Mouse (Mus musculus) hematopoietic multipotent progenitor cell, adult 10-12 weeks (in vitro differentiated cells): ENCODE results near the gene Lbp. TPM values are rescaled to one million over a fixed set of nuclear protein-coding genes. Genes with fewer than 3 reads are reported as not detected.

Experiments
- polyA plus RNA-seq: library from polyadenylated mRNA; stranded (reverse); fragments of >175 nt; gene quantifications from 2 replicates; pipeline ENCODE4 v1.2.3, GENCODE M21; 2012; ENCODE audit warnings: low replicate concordance

Lbp gene
- 0.40 and 0.66 TPM in 2 replicates for polyA plus RNA-seq

DNA sequence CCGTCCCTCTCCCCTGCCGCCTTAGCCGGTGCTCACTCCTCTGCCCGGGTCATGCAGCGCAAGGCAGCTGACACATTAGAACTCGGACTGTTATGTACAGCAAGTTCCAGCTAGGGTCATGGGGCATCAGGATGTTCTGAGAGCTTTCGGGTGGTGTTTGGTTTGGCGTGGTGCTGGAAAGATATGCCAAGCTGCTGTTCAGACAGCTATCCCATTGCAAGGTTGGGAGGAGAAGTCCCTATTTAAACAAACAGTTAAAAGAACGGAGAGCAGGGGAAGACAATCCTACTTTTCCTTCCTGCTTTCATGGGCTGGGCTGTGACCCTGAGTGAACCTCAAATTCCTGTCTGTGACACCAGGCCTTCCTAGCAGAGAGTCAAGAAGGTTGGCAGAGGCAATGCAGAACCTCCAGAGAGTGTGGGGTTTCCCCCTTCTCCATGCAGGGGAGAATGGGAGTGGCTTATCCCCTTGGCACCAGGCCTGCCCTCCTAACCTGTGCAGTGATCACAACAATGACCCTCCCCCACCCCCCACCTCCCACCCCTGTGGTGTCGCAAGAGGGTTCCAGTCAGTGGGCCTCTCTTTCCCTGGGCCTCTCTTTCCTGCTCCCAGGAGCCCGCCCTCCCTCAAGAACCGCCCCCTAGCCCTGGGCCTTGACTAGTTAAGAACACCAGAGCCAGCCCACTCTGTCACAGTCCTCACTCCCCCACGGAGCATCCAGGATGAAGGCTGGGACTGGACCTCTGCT, at the start of gene Lbp:
Gene Lbp (plus strand): TSS at position 546 of the 748 bp plus-strand sequence.

DNA sequence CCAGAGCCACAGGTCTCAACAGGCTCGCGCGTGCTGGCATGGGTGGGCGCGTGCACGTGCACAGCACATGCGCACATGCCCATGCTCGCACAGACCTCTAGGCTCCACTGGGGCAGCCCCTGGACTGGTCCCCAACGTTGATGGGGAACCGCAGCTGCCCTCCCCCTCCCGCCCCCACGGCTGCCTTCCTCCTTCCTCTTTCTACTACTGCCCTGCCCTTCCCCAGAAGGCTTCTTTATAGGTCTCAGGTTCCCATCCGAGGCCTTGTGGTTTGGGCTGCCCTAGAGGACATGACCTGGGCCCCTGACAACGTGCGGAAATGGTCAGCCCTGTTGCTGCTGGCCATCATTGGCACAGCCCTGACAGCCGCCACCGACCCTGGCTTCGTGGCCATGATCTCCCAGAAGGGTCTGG, 48.3 kb upstream of the Lbp start, which contains the start of gene Bpi:
Gene Bpi (plus strand): TSS at position 90 of the 414 bp plus-strand sequence.

DNA sequence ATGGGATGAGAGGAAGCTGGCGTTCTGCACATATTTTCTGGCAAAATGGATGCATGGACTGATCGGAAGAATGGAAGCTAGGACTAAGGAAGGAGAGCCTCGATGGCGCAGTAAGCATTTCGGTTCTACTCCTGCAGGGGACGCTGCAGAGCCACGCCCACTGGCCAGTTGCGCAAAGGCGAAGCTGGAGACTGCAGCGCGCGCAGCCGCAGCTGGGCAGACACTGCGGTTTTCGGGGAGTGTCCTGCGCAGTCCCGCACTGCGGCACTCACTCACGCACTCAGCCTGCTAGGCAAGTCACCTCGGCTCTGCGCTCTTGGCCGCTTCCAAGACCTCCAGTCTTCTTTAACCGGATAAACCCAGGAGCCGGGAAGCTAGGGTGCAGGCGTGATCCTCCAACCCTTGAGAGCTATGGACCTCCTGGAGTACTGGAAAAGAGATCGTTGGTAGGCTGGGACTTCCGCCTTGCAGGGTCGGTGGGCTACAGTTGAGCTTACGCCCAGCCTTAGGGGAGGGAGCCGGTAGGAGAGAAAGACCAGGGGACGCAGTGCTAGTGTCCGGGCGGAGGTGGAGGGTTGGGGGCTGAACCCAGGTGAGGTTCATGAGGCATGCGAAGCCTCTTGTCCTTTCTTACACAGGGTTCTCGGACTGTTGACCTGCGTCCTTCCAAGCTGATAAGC, 69.3 kb downstream of the Lbp start, which contains the start of gene Snhg11:
Gene Snhg11 (plus strand): TSS at position 196 of the 680 bp plus-strand sequence.

Other genes starting within 250 kb of the Lbp start
- gene Tgm2, start 160.1 kb upstream of the Lbp start, polyA plus RNA-seq: 23.3 and 34.0 TPM in 2 replicates
- gene D630003M21Rik, start 77.3 kb upstream of the Lbp start, polyA plus RNA-seq: 0.03 TPM in 1 of 2 replicates, not detected in the other
- gene Bpi, start 48.4 kb upstream of the Lbp start, polyA plus RNA-seq: not detected in 2 replicates
- not detected in 2 replicates for gene Snhg11, start 69.1 kb downstream of the Lbp start, polyA plus RNA-seq
- 5.9 and 6.5 TPM in 2 replicates for gene Ralgapb, start 103.4 kb downstream of the Lbp start, polyA plus RNA-seq
- not detected in 2 replicates for gene Adig, start 196.1 kb downstream of the Lbp start, polyA plus RNA-seq
- not detected in 2 replicates for gene Arhgap40, start 206.3 kb downstream of the Lbp start, polyA plus RNA-seq